Mouse (Mus musculus): Measurements from ENCODE around the gene Usp40.

Usp40 gene

DNA sequence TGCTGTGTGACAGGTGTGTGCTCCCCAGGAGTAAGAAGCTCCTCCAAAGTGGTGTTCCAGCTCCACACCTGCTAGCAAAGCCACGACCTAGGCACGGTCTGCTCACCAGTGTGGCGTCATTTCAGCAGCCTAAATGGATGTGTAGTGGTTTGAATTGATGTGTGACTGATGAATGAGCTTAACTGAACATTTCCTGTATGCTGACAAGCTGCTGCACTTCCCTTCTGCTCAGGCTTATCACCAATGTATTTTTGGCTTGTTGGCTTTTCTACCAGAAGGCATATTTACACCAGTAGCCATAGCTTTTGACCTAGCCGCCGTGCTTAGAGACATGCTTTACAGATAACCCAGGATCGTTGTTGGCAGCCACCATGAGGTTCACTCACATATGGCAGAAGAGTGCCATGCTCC is 60.7 kb downstream of the Usp40 start:
- DNase-seq (ENCODE audit: low spot score in 2 of 2): no peak

DNA sequence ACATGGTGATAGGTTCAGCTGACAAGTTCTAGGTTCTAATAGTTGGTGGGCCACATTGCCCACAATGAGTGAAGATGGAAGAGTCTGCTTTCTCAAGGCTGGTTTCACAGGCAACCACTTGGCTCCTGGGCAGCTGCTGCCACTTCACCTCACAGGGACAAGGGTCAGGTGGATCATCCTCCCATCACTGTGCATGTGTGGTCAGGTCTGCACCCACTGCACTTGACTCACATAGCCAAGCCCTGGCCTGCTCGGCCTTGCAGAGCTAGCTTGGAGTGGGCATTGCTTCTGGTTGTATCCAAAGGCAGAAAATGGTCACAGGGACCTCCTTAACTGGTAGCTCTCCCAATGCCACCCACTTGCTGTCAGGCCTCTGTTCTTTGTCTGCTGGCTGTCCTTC is 66.6 kb downstream of the Usp40 start:
- no peak for DNase-seq (ENCODE audit: low spot score in 2 of 2)

DNA sequence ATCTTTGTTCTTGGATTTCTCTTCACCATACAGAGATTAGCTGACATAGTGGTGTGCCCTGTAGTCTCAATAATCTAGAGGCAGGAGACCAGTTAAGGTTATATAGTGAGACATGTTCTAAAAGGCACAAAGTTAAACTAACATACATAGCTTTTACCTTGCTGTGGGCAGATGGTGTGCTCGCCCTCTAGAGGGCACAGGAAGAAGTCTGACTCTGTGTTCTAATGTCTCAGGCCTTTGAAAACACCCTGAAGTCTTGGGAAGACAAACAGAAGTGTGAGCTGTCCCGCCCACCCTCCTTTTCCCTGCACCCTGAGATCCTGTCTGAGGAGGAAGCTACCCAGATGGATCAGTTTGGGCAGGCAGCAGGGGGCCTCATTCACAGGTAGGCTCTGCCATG is 71.8 kb downstream of the Usp40 start:
- no peak for DNase-seq (ENCODE audit: low spot score in 2 of 2)

DNA sequence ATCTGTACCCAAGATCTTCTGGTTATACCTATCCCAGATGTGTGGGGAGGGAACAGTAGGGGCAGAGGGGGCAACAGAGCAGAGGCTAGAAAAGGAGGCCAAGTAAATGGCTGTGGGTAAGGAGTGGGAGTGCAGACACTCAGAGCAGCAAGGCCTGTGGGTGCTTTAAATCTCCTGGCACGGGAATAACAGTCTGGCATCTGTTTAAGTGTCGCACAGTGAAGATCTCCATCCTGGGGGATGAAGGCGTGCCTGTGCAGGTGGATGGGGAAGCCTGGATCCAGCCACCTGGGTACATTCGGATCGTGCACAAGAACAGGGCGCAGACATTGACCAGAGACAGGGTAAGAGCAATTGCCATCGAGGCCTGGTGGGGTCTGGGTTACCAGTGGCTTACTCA is 72.3 kb downstream of the Usp40 start:
- DNase-seq (ENCODE audit: low spot score in 2 of 2): no peak

DNA sequence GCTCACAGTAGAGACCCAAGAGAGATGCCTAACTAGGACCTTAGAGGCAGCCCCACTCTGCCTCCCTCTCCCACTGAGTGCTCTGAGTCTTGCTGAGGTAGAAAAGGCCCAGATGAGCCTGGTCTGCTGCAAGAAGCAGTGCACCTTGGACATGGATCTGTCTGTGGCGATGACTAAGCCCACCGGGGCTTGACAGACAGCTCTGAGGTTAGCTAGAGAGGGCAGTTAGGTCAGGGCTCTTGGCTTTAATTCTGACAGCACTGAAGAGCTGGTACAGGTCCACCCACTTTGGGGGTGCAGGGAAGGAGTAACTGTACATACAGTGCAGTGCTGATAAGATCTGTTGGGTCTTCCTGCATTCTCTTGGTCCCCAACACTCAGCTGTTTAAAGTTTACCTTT is 72.8 kb downstream of the Usp40 start:
- no peak for DNase-seq (ENCODE audit: low spot score in 2 of 2)

DNA sequence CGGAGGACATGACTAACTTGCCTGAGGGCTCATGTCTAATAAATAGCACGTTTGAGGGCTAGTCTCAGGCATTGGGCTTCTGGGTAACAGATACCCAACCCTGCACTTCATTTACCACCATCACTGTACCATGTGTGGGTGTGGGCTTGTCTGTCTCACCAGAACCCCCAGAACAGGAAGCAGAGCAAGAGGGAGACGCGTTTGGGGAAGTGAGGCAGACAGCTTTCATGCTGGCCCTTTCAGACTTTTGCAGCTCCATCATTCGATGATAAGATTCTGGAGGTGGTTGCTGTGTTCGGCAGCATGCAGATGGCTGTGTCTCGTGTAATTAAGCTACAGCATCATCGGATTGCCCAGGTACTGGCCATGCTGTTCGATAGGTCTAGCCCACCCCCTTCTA is 73.3 kb downstream of the Usp40 start:
- no peak for DNase-seq (ENCODE audit: low spot score in 2 of 2)

DNA sequence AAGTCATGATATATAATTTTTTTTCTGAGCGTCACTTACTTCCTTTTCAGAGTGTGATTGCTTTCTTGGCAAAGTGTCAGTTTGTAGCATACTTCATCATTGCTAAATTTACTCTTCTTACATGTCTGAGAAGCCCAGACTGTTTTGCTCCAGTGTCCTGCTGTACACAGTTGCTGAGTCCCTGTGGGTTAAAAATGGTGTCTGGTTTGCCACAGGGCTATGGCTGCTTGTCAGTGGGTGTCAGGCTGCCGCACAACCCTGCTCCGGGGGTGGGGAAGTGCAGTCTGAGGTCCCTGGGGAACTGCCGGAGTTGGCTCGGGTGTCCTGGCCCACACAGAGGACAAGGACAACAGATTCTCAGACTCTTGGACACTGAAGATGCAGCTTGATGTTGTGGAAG is 75.3 kb downstream of the Usp40 start:
- no peak for DNase-seq (ENCODE audit: low spot score in 2 of 2)

DNA sequence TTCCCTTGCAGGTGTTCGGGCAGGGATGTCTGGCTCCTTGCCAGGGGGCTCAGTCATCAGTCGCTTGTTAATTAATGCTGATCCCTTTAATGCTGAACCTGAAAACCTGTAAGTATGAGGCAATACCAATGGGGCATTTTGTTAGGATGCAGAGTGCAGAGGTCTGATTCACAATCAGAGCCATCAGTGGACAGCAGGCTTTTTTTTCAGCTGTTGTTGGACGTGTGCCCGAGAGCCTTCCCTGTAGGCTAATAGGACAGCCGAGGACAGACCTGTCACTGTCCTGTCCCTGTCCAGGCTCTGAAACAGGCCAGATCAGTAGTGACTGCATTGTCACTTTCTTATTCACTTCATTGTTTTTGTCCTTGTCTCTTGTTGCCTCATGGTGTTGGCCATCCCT is 78.6 kb downstream of the Usp40 start:
- DNase-seq (ENCODE audit: low spot score in 2 of 2): no peak

DNA sequence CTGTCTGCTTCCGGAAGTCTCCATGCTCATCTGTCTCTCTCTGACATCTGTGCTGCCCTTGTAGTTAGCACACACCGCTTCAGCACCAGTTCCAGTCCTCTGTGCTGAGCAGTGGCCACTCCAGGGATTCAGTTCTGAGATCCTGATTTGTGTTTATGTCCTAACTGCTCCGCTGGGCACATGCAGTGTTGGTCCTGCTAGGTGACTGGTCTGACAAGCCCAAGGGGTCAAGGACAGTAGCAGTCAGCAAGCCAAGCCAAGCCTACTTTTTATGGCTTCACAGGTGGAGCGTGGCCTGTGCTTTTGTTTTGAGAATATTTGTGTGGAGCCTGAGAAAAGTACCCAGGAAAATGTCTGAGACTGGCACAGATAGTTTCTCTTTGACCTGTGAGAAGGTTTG is 83.5 kb downstream of the Usp40 start:
- no peak for DNase-seq (ENCODE audit: low spot score in 2 of 2)

DNA sequence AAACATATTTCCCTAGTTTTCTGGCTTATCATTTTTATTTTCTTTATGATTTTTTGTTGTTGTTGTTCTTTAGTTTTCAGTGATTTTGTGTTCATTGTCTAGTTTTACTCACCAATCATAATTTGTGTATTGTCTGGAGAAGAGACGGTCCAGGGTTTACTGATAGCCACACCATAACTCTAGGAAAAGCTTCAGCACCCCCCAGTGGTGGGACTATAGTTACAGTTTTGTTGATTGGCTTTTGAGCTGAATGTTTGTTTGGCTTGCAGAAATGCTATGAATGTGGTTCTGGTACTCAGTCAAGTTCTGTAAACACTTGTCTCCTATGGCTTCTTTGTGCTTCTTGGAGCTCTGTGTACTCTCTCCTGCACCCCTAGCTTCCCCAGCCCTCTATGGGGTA is 85.7 kb downstream of the Usp40 start:
- DNase-seq (ENCODE audit: low spot score in 2 of 2): no peak

DNA sequence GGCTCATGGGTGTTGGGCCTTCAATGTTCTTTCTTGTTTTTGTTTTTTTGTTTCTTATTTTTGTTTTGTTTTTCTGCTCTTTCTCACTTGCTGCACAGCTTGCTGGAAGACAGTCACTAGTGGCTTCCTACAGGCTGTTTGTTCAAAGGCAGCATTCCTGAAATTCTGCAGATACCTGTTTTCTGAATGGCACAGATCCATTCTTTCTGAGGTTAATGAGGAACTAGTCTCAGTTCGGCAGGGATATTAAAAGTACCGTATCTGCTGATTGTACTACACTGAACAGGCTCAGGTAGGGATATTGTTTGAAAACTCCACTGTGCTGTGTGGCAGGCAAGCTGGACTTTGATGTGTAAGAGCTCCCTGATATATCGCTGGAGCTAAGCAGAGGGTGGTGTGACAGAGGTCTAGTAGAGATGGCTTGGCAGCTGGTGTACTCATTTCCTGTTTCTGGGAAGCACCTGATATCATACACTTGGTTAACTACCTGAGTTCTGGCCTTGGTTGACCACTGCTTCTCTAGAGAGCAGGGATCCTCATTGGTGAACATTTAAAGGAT is 88.2 kb downstream of the Usp40 start:
- no peak for DNase-seq (ENCODE audit: low spot score in 2 of 2)

DNA sequence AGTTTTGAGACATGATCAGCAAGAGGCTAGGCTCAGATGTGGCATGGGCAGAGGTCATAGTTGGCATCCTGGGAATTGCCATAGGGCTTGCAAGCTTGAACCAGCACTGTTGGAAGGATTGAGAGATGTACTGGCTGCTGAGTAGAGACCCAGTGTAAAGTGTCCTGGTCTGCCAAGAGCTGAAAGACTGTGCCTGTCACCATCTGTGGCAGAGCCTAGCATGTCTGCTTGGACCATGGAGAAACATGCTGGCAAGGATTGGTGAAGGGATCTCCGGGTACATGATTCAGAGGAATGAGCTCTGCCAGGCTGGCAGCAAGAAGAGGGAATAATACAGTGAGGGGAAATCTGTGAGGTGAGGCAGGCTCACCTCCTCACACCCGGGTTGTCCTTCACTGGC is 90.3 kb downstream of the Usp40 start:
- DNase-seq (ENCODE audit: low spot score in 2 of 2): no peak

DNA sequence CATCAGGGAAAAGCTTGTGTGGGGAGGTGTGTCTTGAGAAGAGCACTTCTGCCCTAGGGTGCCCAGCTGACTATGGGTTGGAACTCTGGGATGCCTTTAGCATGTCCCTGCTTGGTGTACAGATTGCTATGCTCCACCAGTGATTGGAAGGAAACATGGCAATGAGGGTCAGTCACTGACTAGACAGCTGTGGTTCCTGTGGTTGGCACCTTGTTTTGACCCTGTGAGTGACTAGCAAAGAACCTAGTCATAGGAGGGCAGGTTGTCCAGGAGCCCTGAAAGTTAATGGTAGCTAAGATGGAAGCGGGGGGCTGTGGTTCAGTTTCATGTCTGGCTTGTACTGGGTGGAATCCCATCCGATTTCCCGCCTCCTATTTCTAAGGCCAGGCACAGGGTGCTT is 91.0 kb downstream of the Usp40 start:
- no peak for DNase-seq (ENCODE audit: low spot score in 2 of 2)

DNA sequence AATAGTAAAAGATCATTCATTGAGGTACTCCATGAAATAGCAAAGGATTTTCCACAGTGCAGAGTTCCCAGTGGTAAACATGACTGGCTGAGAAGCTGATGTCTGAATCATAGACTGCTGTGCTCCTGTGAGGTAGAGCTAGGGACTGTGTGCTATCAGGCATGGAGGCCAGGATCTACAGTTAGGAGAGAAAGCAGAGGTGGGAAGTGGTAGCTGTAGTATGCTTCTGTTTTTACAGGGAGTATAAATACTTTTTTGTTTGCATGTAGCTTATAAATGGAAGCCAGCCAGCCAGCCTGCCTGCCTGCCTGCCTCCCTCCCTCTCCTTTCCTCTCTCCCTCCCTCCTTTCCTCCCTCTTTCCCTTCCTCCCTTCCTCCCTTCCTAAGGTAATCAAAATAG is 95.0 kb downstream of the Usp40 start:
- no peak for DNase-seq (ENCODE audit: low spot score in 2 of 2)

DNA sequence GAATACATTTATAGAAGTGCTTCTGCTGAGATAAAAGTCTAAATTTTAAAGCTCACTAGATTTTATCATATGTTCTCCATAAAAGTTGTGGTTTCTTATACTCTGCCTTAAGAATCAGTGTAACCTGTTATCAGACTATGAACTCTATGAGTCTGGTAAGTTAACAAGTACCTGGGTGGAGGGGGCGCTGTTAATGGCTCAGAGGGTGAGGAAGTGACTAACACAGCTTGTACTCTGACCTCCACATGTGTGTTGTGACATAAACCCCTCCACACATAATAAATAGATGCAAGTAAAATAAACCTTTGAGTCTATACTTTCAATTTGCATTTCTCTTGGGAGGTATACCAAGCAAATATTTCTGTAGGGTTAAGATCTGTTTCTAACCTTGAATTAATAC is 97.9 kb downstream of the Usp40 start:
- DNase-seq (ENCODE audit: low spot score in 2 of 2): no peak

DNA sequence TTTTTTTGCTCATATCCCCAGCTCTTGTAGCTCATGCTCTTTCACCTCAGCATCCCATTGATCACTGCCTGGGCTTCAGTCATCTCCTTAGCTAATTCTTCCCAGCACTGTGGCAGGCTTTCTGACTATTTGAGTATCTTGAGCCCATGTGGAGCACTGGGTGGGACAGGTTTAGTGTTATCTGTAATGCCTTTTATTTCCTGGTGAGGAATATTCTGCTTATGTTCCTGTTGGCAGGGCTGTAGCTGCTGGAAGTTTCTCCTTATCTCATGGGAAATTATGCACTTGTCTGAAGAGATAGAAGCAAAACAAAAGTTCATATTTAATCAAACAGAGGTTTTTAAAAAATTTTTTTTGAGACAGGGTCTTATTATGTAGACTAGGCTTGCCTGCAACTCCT is 98.8 kb downstream of the Usp40 start:
- DNase-seq (ENCODE audit: low spot score in 2 of 2): no peak

DNA sequence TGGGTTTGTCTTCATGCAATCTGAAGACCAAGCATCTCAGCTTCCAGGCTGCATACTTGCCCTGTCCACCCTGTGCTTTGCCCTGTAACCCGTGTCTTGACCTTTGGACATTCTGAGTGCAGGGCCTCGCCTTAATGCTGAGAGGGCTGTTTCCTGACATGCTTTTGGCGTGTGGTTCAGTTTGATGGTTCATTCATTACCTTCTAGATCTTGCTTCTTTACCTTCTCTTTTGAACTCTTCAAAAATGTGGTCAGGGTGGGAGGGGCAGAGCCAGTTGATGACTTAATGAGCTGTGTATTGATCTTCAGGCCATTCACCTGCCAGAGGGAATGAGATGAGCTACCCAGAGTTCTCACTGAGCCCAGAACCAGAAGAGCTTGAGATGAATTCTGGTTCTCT is 99.6 kb downstream of the Usp40 start:
- DNase-seq (ENCODE audit: low spot score in 2 of 2): no peak

DNA sequence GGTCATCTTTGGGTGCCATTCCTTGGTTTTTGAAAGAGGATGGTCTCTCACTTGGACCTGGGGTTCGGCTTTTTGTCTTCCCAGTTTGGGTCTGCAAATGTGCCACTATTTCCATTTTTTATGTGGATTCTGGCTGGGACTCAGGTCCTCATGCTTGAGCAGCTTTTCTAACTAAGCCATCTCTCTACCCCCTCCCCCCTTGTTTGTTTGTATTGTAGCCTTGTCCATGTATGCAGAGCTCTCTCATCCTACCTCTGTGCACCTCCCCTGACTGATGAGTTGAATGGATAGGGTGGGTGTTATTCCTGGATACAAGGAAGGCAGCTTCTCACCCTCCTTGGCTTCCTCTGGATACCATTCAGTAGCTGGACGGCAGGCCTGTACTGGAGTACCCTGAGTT is 100.3 kb downstream of the Usp40 start:
- no peak for DNase-seq (ENCODE audit: low spot score in 2 of 2)

DNA sequence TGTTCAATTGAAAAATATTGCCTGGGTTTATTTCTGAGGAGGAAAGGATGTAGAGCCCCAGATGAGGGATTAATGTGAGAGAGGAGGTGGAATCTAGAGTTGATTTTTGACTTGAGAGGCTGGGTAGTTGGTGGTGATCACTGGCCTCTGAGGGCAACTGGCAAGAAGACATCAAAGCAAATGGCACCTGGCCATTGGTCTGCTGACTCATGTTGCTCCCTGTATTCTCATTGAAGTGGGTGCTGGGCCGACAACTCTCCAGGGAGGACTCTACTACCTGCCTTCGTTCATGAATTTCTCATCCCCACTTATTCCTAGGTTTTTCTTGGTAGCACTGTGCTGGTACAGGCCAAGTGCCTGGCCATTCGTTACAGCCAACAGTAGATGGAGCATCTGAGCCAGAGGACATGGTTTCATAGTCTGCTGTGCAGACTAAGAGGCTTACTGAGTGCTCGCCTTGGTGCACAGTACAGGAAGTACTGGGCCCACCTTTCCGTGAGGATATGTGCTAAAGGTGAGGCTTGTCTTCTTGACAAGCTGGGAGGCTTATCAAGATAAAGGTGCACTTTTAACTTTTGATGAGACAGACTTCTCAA is 101.9 kb downstream of the Usp40 start:
- DNase-seq (ENCODE audit: low spot score in 2 of 2): no peak

DNA sequence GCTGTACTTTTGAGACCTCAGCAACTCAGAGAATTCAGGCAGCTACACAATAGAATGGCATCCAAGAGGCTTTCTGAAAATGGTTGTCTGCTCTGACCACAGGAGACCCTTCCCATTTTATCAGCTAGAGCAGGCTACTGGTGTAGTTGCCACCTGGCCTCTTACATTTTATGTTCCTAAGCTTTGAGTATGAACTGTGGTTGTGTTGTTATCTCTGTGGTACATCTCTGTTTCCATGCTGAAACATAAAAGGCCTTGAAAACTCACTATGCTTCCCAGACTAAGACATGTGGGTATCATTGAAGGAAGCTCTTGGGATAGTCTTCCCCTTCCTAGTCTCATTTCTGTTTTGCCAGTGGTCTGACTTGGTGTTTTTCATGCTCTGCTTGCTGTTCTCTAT is 106.2 kb downstream of the Usp40 start:
- DNase-seq (ENCODE audit: low spot score in 2 of 2): no peak

DNA sequence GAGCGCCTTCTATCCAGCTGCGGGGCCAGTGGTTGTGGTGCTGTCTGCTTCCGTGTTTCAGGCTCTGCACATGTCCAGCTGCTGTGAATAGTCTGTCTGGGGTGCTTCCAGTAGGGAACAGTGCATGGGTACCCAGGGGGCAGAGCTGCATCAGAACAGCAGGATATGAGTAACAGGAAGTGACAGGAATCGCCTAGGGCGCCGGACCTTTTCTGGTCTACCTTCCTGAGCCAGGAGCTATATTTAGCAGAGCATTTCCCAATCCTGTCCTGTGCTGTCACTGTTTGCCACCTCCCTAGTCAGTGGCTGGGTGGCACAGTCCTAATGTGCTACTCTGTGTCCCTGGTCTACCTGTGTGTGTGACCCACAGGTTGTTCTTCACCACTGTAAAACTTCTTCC is 107.4 kb downstream of the Usp40 start:
- no peak for DNase-seq (ENCODE audit: low spot score in 2 of 2)

DNA sequence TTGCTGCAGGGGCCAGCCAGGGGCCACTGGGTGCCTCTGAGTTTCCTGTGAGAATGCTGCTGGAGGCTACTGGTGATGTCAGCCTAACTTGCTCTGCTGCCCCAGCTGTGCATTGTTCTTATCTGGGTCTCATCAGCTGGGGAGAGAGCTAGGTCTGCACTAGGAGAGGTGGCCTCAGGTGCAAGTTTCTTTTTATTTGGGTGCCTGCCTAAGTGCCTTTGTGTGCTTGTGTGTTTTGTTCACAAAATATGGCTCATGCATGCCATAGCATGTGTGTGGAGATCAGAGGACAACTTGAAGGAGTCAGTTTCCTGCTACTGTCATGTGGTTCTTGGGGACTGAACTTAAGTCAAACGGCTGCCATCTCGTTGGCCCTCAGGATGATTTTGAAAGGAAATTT is 108.7 kb downstream of the Usp40 start:
- DNase-seq (ENCODE audit: low spot score in 2 of 2): no peak

DNA sequence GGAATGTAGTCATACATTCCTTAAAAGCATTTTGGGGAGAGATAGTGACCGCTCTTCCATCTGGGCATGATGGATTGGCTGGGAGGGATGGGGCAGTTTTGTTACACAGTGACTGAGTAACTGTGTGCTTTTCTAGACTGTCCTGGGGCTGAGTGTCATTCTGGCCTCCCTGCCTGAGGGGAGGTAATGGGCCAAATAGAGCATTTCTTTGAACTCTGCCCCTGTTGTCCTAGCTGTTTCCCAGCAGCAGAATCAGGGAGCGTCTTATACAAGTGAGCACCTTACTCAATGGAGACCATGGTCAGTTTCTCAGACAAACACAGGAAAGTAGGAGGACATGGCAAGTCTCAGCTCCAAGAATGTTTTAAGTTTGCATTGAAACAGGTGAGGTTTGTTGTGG is 111.4 kb downstream of the Usp40 start:
- DNase-seq (ENCODE audit: low spot score in 2 of 2): no peak

All from frontal cortex, postnatal 25 days (tissue).